9 mouse cellular contexts compared by ENCODE assay signal in the genomic region with DNA sequence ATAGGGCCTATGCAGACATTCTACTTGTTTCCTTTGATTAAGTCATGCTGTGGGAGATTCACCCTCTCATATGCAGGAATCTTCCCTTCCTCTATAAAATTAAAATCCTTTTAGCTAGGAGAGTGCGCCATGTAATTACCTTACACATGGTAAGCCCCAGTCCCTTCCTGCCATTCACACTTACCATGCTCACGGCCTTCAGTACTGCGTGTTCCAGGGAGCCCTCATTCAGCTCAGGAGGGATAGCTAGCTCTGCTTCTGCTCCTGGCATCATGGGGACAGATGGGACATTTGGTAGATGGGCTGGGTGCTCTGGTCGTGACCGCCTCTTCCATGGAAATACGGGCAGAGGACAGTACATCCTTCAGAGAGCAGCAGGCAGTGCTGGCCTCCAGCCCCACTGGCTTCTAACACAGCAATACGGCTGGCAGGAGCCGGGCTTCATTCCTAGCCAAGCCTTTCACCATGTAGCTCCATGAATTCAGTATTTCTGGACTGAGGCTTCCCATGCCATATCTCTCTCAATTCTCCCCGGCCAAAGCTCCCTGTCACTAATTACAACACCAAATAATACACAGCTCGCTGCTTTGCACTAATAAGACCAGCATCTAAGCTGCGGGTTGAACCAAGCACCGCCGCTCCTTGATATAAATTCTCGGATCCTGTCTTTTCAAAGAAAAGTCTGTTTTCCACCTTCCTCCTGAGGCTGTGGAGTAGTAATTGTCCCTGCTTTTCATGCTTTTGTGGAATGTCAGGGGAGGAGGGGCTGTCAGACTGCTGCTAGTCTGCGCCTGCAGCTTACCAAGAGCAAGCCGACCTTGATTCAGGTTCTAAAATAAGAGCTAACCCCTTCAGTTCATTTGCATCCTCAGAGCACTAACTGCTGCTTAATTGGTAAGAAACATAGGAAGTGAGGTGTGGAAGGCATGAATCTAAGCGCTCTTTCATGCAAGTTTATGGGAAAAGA.
DNase-seq lines count a peak whose midpoint lies in the region; ATAC-seq and TF ChIP-seq lines count a peak whose summit lies in the region.
"Had no signal": no experiment of that assay in that cellular context is flagged by ENCODE, and none has a peak within 500 bp of the region (broad histone marks: within the 10 kb centered on the region; RNA-seq: fewer than 3 reads in every experiment).

No protein-coding gene starts in this region.

- no peak for TF ChIP-seq EP300 in heart, adult 2 months (IDR thresholded peaks at IDR 0.05; ENCODE audit: insufficient read depth, low read depth, low read length)

- peak overlapping the region; percentile 1; the same call in 1 of the 2 replicates for H3K27ac ChIP-seq in cerebellum, adult 2 months (ENCODE audit: insufficient read depth, low read length)
- peak overlapping the region; percentile 70 for H3K27ac ChIP-seq in heart, adult 2 months
- H3K27ac ChIP-seq in layer of hippocampus, adult 2 months: peak overlapping the region; percentile 60

- H3K9ac ChIP-seq in heart, adult 2 months (ENCODE audit: low read depth, low read length): no peak overlapping the region

- H3K79me2 ChIP-seq in heart, adult 2 months (replicated peaks; ENCODE audit: control insufficient read depth, insufficient read depth, low read length): no peaks in the 10 kb centered on the region

- no peak for ATAC-seq in activated CD4-positive, CD25-positive, alpha-beta regulatory T cell, adult 4 months

- no peak for TF ChIP-seq POLR2A in cerebellum, adult 2 months (IDR thresholded peaks at IDR 0.05; ENCODE audit: borderline replicate concordance, insufficient read depth, low read length)
- TF ChIP-seq POLR2A in heart, adult 2 months (IDR thresholded peaks at IDR 0.05; ENCODE audit: insufficient read depth, low read depth, low read length): no peak

- H3K27me3 ChIP-seq in cerebellum, adult 2 months (ENCODE audit: control insufficient read depth, insufficient read depth, low read length): no peaks in the 10 kb centered on the region
- H3K27me3 ChIP-seq in heart, adult 2 months (ENCODE audit: control insufficient read depth, insufficient read depth, low read length): no peaks in the 10 kb centered on the region

- no peak overlapping the region for H3K4me3 ChIP-seq in cerebellum, adult 2 months (replicated peaks; ENCODE audit: insufficient read depth, low read depth, low read length)
- H3K4me3 ChIP-seq in heart, adult 2 months: no peak overlapping the region
- no peak overlapping the region for H3K4me3 ChIP-seq in layer of hippocampus, adult 2 months
- H3K4me3 ChIP-seq: megakaryocyte, embryonic 14.5 days had no signal

- no peaks in the 10 kb centered on the region for H3K36me3 ChIP-seq in heart, adult 2 months (ENCODE audit: control insufficient read depth, insufficient read depth, low read length)

- intact Hi-C loops in heart, adult 2 months (cut with DNase I): loop anchor here (5.0 kb wide), 2 partner anchors 42 to 107 kb away; no protein-coding TSS in a partner anchor

- 26% methylated on average over 17 of the region's 17 CpGs for WGBS in cerebellum, adult 2 months
- 60% methylated on average over 17 of the region's 17 CpGs for WGBS in heart, adult 2 months

- DNase-seq in adrenal gland, adult 8-10 months: peak; percentile 19
- DNase-seq in adrenal gland, adult 2 months: no peak
- DNase-seq in cerebellum, adult 2 months: peak; percentile 81 to 91
- DNase-seq in heart, adult 2 months: peak; percentile 38 to 65
- peak in 1 of 2 experiments; percentile 49 for DNase-seq in layer of hippocampus, adult 2 months (ENCODE audit: low spot score in 2 of 2)
- peak; percentile 76 to 78 for DNase-seq in right cerebral cortex, postnatal 10 days (ENCODE audit: low spot score in 2 of 2)
- DNase-seq in lung, postnatal 10 days: no peak

- H3K4me1 ChIP-seq in cerebellum, adult 2 months (ENCODE audit: control insufficient read depth, insufficient read depth, low read length): peaks cover 21% of the 10 kb centered on the region
- no peaks in the 10 kb centered on the region; the same call in 1 of the 2 replicates for H3K4me1 ChIP-seq in heart, adult 2 months (ENCODE audit: control insufficient read depth, insufficient read depth, low read length)
- H3K4me1 ChIP-seq: megakaryocyte, embryonic 14.5 days had no signal

- TF ChIP-seq CTCF in cerebellum, adult 2 months (IDR thresholded peaks at IDR 0.05; ENCODE audit: borderline replicate concordance, insufficient read depth, low read depth, low read length): no peak
- TF ChIP-seq CTCF in heart, adult 2 months (IDR thresholded peaks at IDR 0.05): no peak
- TF ChIP-seq CTCF in layer of hippocampus, adult 2 months (conservative IDR thresholded peaks at IDR 0.05): no peak

Comparison
In these comparisons a context has a peak if more than half of its experiments do, and no peak if none do; other contexts are left out.
1. DNase-seq: peak in adrenal gland, adult 8-10 months (single experiment), cerebellum, adult 2 months (2 of 2), heart, adult 2 months (2 of 2) and right cerebral cortex, postnatal 10 days (2 of 2); none in adrenal gland, adult 2 months (single experiment) and lung, postnatal 10 days (single experiment).
2. H3K27ac ChIP-seq: peak in every context shown above with its lines; median percentile 70 in heart, adult 2 months; 60 in layer of hippocampus, adult 2 months; 1 in cerebellum, adult 2 months.